Mouse (Mus musculus) intestine, embryonic 15.5 days (tissue): ENCODE results near the gene Vps52. TPM values are rescaled to one million over a fixed set of nuclear protein-coding genes. Genes with fewer than 3 reads are reported as not detected.

Experiments used
- ATAC-seq: fragments of 200-750 bp; cut with Nextera tagmentation; 2 replicates; pipeline ENCODE4 v1.8.0; 2017; ENCODE audit warnings: moderate TSS enrichment, moderate library complexity
- H3K27ac ChIP-seq: fragments of 300-500 bp; sonication (generic); 2 replicates; pipeline ENCODE4 v1.5.1; 2015; ENCODE audit warnings: mild to moderate bottlenecking, inconsistent platforms
- H3K27me3 ChIP-seq: fragments of 300-500 bp; sonication (generic); replicated peaks from 2 replicates; pipeline ENCODE4 v1.6.1; 2015; ENCODE audit warnings: inconsistent platforms
- H3K36me3 ChIP-seq: fragments of 300-500 bp; sonication (generic); 2 replicates; pipeline ENCODE4 v1.6.1; 2015; ENCODE audit warnings: inconsistent platforms
- H3K4me1 ChIP-seq: fragments of 300-500 bp; sonication (generic); replicated peaks from 2 replicates; pipeline ENCODE4 v1.6.1; 2015; ENCODE audit warnings: inconsistent platforms
- H3K4me2 ChIP-seq: fragments of 300-500 bp; sonication (generic); replicated peaks from 2 replicates; pipeline ENCODE4 v1.6.1; 2015; ENCODE audit warnings: mild to moderate bottlenecking, inconsistent platforms
- H3K4me3 ChIP-seq: fragments of 300-500 bp; sonication (generic); replicated peaks from 2 replicates; pipeline ENCODE4 v1.5.1; 2015; ENCODE audit warnings: inconsistent platforms
- H3K9ac ChIP-seq: fragments of 300-500 bp; sonication (generic); 2 replicates; pipeline ENCODE4 v1.6.1; 2015; ENCODE audit warnings: inconsistent platforms
- H3K9me3 ChIP-seq: fragments of 300-500 bp; sonication (generic); 2 replicates; pipeline ENCODE4 v1.6.1; 2016; ENCODE audit warnings: inconsistent platforms
- WGBS: fragments of 180-500 bp; shearing (Covaris S2); methylation state at CpG from one replicate; pipeline ENCODE4 v1.1.7; 2015; 5-methylcytosine and 5-hydroxymethylcytosine counted together
- polyA plus RNA-seq: library from polyadenylated mRNA; unstranded; fragments of >200 nt; fragmentation: Nextera tagmentation; extraction: Ambion mirVana; gene quantifications from 2 replicates; pipeline ENCODE4 v1.2.1, GENCODE M21; 2015

Gene Vps52
- polyA plus RNA-seq = 44.0 and 47.4 TPM in 2 replicates

DNA sequence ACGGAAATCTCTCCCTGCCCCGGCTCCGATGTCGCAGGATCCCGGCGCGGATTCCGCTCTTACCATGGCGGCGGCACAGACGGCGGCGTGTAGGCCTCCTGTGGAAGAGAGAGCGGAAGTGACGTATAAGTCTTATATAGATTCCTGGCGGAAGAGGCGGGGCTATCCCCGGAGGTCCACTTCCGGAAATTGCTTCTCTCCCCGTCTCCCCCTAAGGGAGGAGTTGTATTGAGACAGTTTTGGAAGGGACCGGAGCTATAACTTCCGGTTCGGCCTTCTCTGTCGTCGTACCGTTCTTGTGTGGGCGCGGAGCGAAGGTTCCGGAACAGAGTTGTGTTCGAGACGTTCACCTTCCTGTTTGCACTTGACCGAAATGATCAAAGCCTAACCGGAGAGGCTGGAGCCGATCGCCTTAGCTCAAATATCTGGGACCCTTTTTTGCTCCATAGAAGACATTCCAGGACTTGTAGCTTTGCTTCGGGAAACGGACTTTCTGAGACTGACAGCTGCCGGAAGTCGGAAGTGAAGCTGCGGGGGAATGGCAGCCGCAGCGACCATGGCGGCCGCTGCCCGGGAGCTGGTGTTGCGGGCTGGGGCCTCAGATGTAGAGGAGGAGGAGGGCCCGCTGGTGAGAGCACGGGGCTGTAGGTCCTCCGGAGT, at the start of gene Vps52, which contains the start of gene Rps18:
Gene Vps52 (plus strand): TSS at position 258 of the 660 bp plus-strand sequence.
Gene Rps18 (minus strand): TSS at position 447 of the 660 bp plus-strand sequence.
- H3K36me3 ChIP-seq = peaks cover 20% of the 10 kb centered on the region
- WGBS = under 1% methylated on average over 50 of the region's 50 CpGs
- no peaks in the 10 kb centered on the region for H3K27me3 ChIP-seq
- no peaks in the 10 kb centered on the region for H3K9me3 ChIP-seq
- H3K4me1 ChIP-seq = peaks cover 30% of the 10 kb centered on the region
- H3K9ac ChIP-seq = peak within 1 kb of the TSS; percentile 97
- H3K27ac ChIP-seq = peak within 1 kb of the TSS; percentile 94
- ATAC-seq = peak; percentile 87
- H3K4me2 ChIP-seq = peak within 1 kb of the TSS; percentile 91
- H3K4me3 ChIP-seq = peak within 1 kb of the TSS; percentile 84

DNA sequence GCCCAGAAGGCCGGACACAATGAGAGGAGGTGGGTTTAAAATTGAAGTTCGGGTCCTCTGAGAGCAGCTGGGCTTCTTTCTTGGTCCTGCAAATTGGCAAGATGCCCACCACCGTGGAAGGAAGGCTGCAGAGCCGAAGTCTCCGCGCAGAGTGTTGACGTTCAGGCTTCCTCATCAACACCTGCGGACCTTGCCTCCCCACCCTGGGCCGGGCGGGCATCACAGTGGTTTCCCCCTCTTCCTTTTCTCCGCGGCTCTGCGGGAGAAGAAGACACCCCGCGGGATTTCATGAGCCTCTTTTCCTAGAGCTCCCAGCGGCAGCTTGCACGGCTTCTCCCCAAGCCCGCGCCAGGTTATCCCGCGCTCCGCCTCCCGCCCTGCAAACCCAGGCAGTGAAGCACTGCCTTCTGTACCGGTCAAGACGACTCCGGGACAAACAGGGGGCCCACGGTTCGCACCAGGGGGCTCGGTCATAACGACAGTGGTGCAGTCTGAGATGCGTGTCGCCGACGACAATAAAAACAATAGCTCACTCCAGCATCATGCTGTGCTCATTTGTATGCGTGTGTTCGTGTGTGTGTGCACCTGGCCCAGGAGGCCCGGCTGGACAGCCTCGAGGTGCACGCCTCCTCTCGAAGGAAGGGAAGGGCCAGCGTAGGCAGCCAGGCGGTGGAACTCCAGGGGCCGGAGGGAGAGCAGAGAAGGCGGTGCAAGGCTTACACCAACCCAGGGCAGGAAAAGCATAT, 47.1 kb upstream of the Vps52 start:
- no peaks in the 10 kb centered on the region for H3K27me3 ChIP-seq
- peak overlapping the region; percentile 54 for H3K9ac ChIP-seq
- peaks cover 22% of the 10 kb centered on the region for H3K36me3 ChIP-seq
- peaks cover 20% of the 10 kb centered on the region for H3K4me1 ChIP-seq
- H3K9me3 ChIP-seq = no peaks in the 10 kb centered on the region
- peak overlapping the region; percentile 92 for H3K27ac ChIP-seq
- ATAC-seq = peak; percentile 73
- H3K4me2 ChIP-seq = peak overlapping the region; percentile 88
- H3K4me3 ChIP-seq = peak overlapping the region; percentile 85
- WGBS = under 1% methylated on average over 44 of the region's 44 CpGs

DNA sequence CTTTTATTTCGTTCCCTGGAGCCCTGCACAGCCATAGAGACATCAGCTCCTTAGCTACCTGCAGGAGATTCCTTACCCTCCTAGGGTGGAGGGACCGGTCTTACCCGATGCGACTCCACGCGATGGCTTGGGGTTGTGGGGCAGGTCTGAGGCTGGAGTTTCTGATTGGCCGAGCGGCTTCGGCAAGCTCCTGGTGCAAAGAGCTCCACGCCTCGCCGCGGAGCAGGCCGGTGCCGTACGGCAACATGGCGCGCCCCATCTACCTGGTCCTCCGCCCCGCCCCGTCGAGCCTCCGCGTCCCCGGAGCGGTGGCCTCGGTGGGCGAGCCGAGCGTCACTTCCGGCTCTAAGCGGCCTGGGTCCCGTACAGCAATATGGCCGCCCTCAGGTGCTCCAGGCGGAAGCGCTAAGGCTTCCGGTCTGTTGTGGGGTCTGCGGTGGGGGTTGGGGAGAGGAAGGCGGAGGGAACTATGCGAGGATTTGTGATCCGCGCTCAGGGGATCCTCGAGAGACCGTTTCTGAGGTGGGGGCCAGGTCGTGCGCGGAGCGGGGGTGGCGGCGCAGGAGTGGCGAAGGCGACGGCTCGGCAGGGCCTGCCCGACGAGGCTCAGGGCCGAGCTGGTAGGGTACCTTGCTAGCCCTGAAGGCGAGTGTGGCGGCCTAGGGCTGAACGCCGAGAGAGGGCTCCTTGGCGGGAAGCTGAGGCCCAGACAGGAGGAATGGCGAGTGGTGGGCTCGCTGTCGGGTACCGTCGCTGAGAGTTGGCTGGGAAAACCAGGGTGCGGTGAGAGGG, 46.3 kb upstream of the Vps52 start, which contains the start of gene Daxx:
Gene Daxx (plus strand): TSS at position 338 of the 792 bp plus-strand sequence.
- Histone ChIP-seq H3K4me3 (peak within 1 kb of the TSS; percentile 85), H3K27me3 (no peaks in the 10 kb centered on the region), H3K9ac (peak within 1 kb of the TSS; percentile 92), H3K4me2 (peak within 1 kb of the TSS; percentile 88), H3K36me3 (peaks cover 30% of the 10 kb centered on the region), H3K4me1 (peaks cover 20% of the 10 kb centered on the region), H3K9me3 (no peaks in the 10 kb centered on the region), H3K27ac (peak within 1 kb of the TSS; percentile 92)
- under 1% methylated on average over 68 of the region's 68 CpGs for WGBS
- peak; percentile 97 for ATAC-seq

DNA sequence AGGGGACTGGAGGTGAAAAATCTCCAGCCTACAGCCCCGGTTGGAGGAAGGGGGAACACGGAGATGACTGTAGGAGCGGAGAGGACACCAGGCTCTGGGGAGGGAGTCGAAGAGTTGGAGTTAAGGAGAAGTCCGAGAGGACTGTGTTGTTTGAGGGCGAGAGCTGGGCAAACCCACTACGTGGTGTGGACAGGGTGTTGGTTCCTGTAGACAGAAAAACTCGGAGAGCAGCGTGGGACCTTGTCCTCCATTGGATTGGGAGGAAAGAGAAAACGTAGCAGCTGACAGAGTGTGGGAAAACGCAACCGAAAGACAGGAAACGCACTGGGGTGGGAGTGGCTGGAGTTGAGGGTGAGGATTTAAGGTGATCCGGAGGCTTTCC, 45.8 kb upstream of the Vps52 start:
- peak; percentile 1; the same call in 1 of the 2 replicates for ATAC-seq
- Histone ChIP-seq H3K36me3 (peaks cover 32% of the 10 kb centered on the region), H3K9ac (peak overlapping the region; percentile 92), H3K4me2 (peak overlapping the region; percentile 88), H3K4me1 (peaks cover 23% of the 10 kb centered on the region), H3K27ac (peak overlapping the region; percentile 92), H3K4me3 (peak overlapping the region; percentile 85), H3K27me3 (no peaks in the 10 kb centered on the region), H3K9me3 (no peaks in the 10 kb centered on the region)
- 0% methylated on average over 14 of the region's 14 CpGs for WGBS

DNA sequence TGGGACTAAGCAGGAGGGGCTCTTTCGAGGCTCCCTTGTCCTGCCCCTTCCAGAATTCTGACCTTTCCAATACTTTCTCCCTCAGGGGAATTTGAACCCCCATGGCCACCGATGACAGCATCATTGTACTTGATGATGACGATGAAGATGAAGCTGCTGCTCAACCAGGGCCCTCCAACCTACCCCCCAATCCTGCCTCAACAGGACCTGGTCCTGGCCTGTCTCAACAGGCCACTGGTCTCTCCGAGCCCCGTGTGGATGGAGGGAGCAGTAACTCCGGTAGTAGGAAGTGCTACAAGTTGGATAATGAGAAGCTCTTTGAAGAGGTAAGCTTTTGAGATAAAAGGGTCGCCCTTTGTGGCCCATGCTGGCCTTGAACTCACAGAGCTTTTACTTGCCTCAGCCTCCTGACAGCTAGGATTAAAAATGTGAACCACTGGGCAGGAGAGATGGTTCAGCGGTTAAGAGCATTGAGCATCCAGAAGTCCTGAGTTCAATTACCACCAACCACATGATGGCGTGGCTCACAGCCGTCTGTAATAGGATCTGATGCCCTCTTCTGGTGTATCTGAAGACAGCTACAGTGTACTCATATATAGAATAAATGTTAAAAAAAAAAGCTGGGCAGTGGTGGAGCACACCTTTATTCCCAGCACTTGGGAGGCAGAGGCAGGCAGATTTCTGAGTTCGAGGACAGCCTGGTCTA, 45.1 kb upstream of the Vps52 start:
- Histone ChIP-seq H3K9me3 (no peaks in the 10 kb centered on the region), H3K9ac (peak overlapping the region; percentile 92), H3K4me1 (peaks cover 27% of the 10 kb centered on the region), H3K27ac (peak overlapping the region; percentile 92; the same call in 1 of the 2 replicates), H3K27me3 (no peaks in the 10 kb centered on the region), H3K36me3 (peaks cover 36% of the 10 kb centered on the region), H3K4me2 (peak overlapping the region; percentile 88), H3K4me3 (peak overlapping the region; percentile 85)
- no peak for ATAC-seq
- 42% methylated on average over 11 of the region's 11 CpGs for WGBS

DNA sequence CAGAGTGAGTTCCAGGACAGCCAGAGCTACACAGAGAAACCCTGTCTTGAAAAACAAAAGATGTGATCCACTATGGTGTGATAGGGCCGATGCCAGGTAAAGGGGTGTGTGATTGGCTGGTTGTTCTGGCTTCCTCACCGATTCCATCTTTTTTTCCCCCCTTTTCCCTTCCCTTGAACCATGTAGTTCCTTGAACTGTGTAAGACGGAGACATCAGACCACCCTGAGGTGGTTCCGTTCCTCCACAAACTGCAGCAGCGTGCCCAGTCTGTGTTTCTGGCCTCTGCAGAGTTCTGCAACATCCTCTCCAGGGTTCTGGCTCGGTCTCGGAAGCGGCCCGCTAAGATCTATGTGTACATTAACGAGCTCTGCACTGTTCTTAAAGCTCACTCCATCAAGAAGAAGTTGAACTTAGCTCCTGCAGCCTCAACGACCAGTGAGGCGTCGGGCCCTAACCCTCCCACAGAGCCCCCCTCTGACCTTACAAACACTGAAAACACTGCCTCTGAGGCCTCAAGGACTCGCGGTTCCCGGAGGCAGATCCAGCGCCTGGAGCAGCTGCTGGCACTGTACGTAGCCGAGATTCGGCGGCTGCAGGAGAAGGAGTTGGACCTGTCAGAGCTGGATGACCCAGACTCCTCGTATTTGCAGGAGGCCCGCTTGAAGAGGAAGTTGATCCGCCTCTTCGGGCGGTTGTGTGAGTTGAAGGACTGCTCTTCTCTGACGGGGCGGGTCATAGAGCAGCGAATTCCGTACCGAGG, 44.4 kb upstream of the Vps52 start:
- Histone ChIP-seq H3K9ac (no peak overlapping the region), H3K4me1 (peaks cover 27% of the 10 kb centered on the region), H3K27ac (no peak overlapping the region), H3K9me3 (no peaks in the 10 kb centered on the region), H3K4me3 (no peak overlapping the region), H3K36me3 (peaks cover 36% of the 10 kb centered on the region), H3K27me3 (no peaks in the 10 kb centered on the region), H3K4me2 (no peak overlapping the region)
- WGBS = 90% methylated on average over 31 of the region's 31 CpGs
- ATAC-seq = no peak

DNA sequence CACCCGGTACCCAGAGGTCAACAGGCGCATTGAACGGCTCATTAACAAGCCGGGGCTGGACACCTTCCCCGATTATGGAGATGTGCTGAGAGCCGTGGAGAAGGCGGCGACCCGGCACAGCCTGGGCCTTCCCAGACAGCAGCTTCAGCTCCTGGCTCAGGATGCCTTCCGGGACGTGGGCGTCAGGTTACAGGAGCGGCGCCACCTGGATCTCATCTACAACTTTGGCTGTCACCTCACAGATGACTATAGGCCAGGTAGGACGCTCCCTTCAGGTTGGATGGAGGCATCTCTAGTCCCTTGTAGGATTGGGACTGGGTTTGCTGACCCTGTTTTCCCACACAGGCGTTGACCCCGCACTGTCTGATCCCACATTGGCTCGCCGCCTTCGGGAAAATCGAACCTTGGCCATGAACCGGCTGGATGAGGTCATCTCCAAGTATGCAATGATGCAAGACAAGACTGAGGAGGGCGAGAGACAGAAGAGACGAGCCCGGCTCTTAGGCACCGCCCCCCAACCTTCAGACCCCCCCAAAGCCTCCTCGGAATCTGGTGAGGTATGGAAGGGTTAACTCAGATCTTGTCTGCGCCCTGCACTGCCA, 43.7 kb upstream of the Vps52 start:
- H3K4me2 ChIP-seq = no peak overlapping the region
- H3K4me3 ChIP-seq = no peak overlapping the region
- peaks cover 32% of the 10 kb centered on the region for H3K4me1 ChIP-seq
- H3K36me3 ChIP-seq = peaks cover 36% of the 10 kb centered on the region
- H3K27me3 ChIP-seq = no peaks in the 10 kb centered on the region
- no peaks in the 10 kb centered on the region for H3K9me3 ChIP-seq
- H3K27ac ChIP-seq = no peak overlapping the region
- 90% methylated on average over 28 of the region's 28 CpGs for WGBS
- H3K9ac ChIP-seq = no peak overlapping the region
- no peak for ATAC-seq

DNA sequence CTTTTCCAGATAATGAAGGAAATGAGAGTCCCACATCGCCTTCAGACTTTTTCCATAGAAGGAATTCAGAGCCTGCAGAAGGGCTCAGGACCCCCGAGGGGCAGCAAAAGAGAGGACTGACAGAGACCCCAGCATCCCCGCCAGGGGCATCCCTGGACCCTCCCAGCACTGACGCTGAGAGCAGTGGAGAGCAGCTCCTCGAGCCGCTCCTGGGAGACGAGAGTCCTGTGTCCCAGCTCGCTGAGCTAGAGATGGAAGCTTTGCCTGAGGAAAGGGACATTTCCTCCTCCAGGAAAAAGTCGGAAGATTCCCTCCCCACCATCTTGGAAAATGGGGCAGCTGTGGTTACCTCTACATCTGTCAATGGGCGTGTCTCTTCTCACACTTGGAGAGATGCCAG, 42.3 kb upstream of the Vps52 start:
- WGBS = 90% methylated on average over 10 of the region's 10 CpGs
- H3K4me2 ChIP-seq = no peak overlapping the region
- peaks cover 32% of the 10 kb centered on the region for H3K4me1 ChIP-seq
- H3K27ac ChIP-seq = no peak overlapping the region
- no peak for ATAC-seq
- peaks cover 46% of the 10 kb centered on the region for H3K36me3 ChIP-seq
- no peaks in the 10 kb centered on the region for H3K9me3 ChIP-seq
- H3K27me3 ChIP-seq = no peaks in the 10 kb centered on the region
- no peak overlapping the region for H3K4me3 ChIP-seq
- no peak overlapping the region for H3K9ac ChIP-seq

DNA sequence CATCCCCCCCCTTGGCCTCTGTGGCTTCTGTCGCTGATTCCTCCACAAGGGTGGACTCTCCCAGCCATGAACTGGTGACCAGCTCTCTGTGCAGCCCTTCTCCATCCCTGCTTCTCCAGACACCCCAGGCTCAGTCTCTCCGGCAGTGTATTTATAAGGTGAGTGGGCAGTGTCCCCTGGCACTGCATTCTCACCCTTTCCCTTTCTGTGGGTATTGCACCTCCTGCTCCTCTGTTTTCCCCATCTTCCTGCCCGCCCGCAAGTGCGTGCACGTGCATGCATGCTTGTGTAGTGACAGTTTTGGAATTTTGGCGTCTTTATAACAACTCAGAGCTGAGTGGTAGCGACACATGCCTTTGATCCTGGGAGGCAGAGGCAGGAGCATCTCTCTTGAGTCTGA, 41.7 kb upstream of the Vps52 start:
- H3K36me3 ChIP-seq = peaks cover 46% of the 10 kb centered on the region
- H3K9me3 ChIP-seq = no peaks in the 10 kb centered on the region
- no peak overlapping the region for H3K27ac ChIP-seq
- no peak overlapping the region for H3K9ac ChIP-seq
- no peak for ATAC-seq
- 97% methylated on average over 8 of the region's 8 CpGs for WGBS
- H3K4me3 ChIP-seq = no peak overlapping the region
- H3K4me2 ChIP-seq = no peak overlapping the region
- H3K4me1 ChIP-seq = peaks cover 36% of the 10 kb centered on the region
- H3K27me3 ChIP-seq = no peaks in the 10 kb centered on the region

DNA sequence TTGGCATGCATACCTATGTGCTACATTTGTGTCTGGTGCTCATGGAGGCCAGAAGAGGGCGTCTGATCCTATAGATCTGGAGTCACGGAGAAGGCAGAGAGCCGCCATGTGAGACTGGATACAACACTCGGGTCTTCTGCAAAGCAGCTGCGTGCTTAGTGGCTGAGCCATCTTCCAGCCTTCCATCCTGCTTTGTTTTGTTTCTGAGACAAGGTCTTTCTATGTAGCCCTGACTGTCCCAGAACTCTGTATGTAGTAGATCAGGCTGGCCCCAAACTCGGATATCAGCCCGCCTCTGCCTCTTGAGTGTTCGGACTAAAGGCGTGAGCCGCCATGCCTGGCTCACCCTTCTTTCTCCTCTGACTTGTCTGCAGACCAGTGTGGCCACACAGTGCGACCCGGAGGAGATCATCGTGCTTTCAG, 40.6 kb upstream of the Vps52 start:
- H3K9me3 ChIP-seq = no peaks in the 10 kb centered on the region
- no peak overlapping the region for H3K9ac ChIP-seq
- peaks cover 38% of the 10 kb centered on the region for H3K4me1 ChIP-seq
- H3K4me2 ChIP-seq = peak overlapping the region; percentile 77
- H3K27ac ChIP-seq = 0 out of 2 replicates have a peak overlapping the region, but pooled peaks have one; percentile 13
- WGBS = 73% methylated on average over 13 of the region's 13 CpGs
- peaks cover 46% of the 10 kb centered on the region for H3K36me3 ChIP-seq
- H3K27me3 ChIP-seq = no peaks in the 10 kb centered on the region
- peak overlapping the region; percentile 57; the same call in 1 of the 2 replicates for H3K4me3 ChIP-seq
- no peak for ATAC-seq
